Mouse (Mus musculus) layer of hippocampus, postnatal 36 days (tissue): ENCODE results near the gene Cfap20. TPM values are rescaled to one million over a fixed set of nuclear protein-coding genes. Genes with fewer than 3 reads are reported as not detected.

Experiments
- DNase-seq, 2 experiments: peaks; one replicate each; pipeline ENCODE4 v3.0.0; 2022
- total RNA-seq, 2 experiments: library from RNA; stranded (reverse); gene quantifications; 2 replicates each; pipeline ENCODE4 v1.2.3; 2021

The Cfap20 gene
- 10 to 100 TPM; 55.4 to 63.9 TPM for total RNA-seq

- DNase-seq = peak; percentile 100
These were observed at the start of gene Cfap20 for GRCm38 (mm10) chr8:95434686-95435439. Gene Cfap20, minus strand, starts transcription at chr8:95434869.

- no peak for DNase-seq
These were observed 35.3 kb upstream of the Cfap20 start for GRCm38 (mm10) chr8:95470008-95470407.

- no peak for DNase-seq
These were observed 34.3 kb upstream of the Cfap20 start for GRCm38 (mm10) chr8:95468995-95469394.

GRCm38 (mm10) chr8:95466543-95466942 lies 31.9 kb upstream of the Cfap20 start:
- no peak for DNase-seq

GRCm38 (mm10) chr8:95452518-95452917 lies 17.8 kb upstream of the Cfap20 start:
- no peak for DNase-seq

- DNase-seq = no peak
These were observed 15.6 kb upstream of the Cfap20 start for GRCm38 (mm10) chr8:95450271-95450670.

GRCm38 (mm10) chr8:95447661-95448060 lies 13.0 kb upstream of the Cfap20 start:
- no peak for DNase-seq

GRCm38 (mm10) chr8:95445042-95445441 lies 10.4 kb upstream of the Cfap20 start:
- no peak for DNase-seq

GRCm38 (mm10) chr8:95441491-95442039 lies 6.9 kb upstream of the Cfap20 start:
- no peak for DNase-seq

GRCm38 (mm10) chr8:95440168-95440709 lies 5.6 kb upstream of the Cfap20 start:
- DNase-seq = no peak

GRCm38 (mm10) chr8:95439421-95439820 lies 4.8 kb upstream of the Cfap20 start:
- DNase-seq = no peak

GRCm38 (mm10) chr8:95437341-95437992 lies 2.8 kb upstream of the Cfap20 start:
- no peak for DNase-seq

GRCm38 (mm10) chr8:95435930-95436329 lies 1.3 kb upstream of the Cfap20 start:
- no peak for DNase-seq

GRCm38 (mm10) chr8:95435471-95435870 lies 802 bp upstream of the Cfap20 start:
- no peak for DNase-seq

GRCm38 (mm10) chr8:95434233-95434632 lies 436 bp downstream of the Cfap20 start:
- DNase-seq = peak in 1 of 2 experiments; percentile 34

GRCm38 (mm10) chr8:95433124-95433523 lies 1.5 kb downstream of the Cfap20 start:
- no peak for DNase-seq

GRCm38 (mm10) chr8:95432471-95432870 lies 2.2 kb downstream of the Cfap20 start:
- no peak for DNase-seq

- DNase-seq = peak; percentile 37 to 65
These were observed 4.7 kb downstream of the Cfap20 start for GRCm38 (mm10) chr8:95429945-95430344.

- DNase-seq = peak; percentile 42 to 56
These were observed 6.8 kb downstream of the Cfap20 start for GRCm38 (mm10) chr8:95427594-95428535.

GRCm38 (mm10) chr8:95426781-95427281 lies 7.8 kb downstream of the Cfap20 start:
- DNase-seq = no peak

- DNase-seq = no peak
These were observed 10.0 kb downstream of the Cfap20 start for GRCm38 (mm10) chr8:95424682-95425081.
